Mouse (Mus musculus) liver, embryonic 14.5 days (tissue): ENCODE data around the gene Ren1. TPM values are rescaled to one million over a fixed set of nuclear protein-coding genes. Genes with fewer than 3 reads are reported as not detected.

Source experiments
- ATAC-seq: fragments of 200-750 bp; cut with Nextera tagmentation; 2 replicates; pipeline ENCODE4 v1.8.0; 2017; ENCODE audit warnings: moderate number of reproducible peaks, mild to moderate bottlenecking, moderate library complexity; ENCODE audit not compliant: insufficient read depth
- DNase-seq, 3 experiments: peaks; one replicate each; pipeline ENCODE4 v3.0.0-alpha.2; 2012 to 2013; ENCODE audit warnings: low read depth in 3 of 3, low spot score in 3 of 3
- H3K27ac ChIP-seq: fragments of 300-500 bp; sonication (generic); 2 replicates; pipeline ENCODE4 v1.5.1; 2014; ENCODE audit warnings: moderate library complexity, mild to moderate bottlenecking, control low read depth, inconsistent platforms
- H3K27me3 ChIP-seq: fragments of 300-500 bp; sonication (generic); 2 replicates; pipeline ENCODE4 v1.6.1; 2014; ENCODE audit warnings: mild to moderate bottlenecking, low read length, moderate library complexity; ENCODE audit not compliant: control insufficient read depth, insufficient read depth
- H3K36me3 ChIP-seq: fragments of 300-500 bp; sonication (generic); replicated peaks from 2 replicates; pipeline ENCODE4 v1.6.1; 2014; ENCODE audit warnings: low read depth; ENCODE audit not compliant: control insufficient read depth, insufficient read depth
- H3K4me1 ChIP-seq, 2 experiments: fragments of 200-500 bp in 1 of 2; fragments of 300-500 bp in 1 of 2; sonication (generic) in 1 of 2; replicated peaks; 2 replicates each; pipeline ENCODE4 v1.6.1; 2012 to 2014; ENCODE audit warnings: antibody characterized with exemption in 1 of 2, inconsistent platforms in 1 of 2, low read length in 1 of 2; ENCODE audit not compliant: control insufficient read depth in 2 of 2, insufficient read depth in 2 of 2
- H3K4me2 ChIP-seq: fragments of 300-500 bp; sonication (generic); 2 replicates; pipeline ENCODE4 v1.6.1; 2014; ENCODE audit warnings: low read depth, mild to moderate bottlenecking, control low read depth, moderate library complexity
- H3K4me3 ChIP-seq, 2 experiments: fragments of 200-500 bp in 1 of 2; fragments of 300-500 bp in 1 of 2; sonication (generic) in 1 of 2; 2 replicates each; pipeline ENCODE4 v1.5.1; 2012 to 2014; ENCODE audit warnings: low read depth in 2 of 2, low read length in 2 of 2, mild to moderate bottlenecking in 2 of 2, control low read depth in 1 of 2, inconsistent platforms in 1 of 2, moderate library complexity in 1 of 2; ENCODE audit not compliant: insufficient read depth in 1 of 2
- H3K9ac ChIP-seq: fragments of 300-500 bp; sonication (generic); replicated peaks from 2 replicates; pipeline ENCODE4 v1.6.1; 2014; ENCODE audit warnings: mild to moderate bottlenecking, control low read depth, moderate library complexity
- H3K9me3 ChIP-seq: fragments of 300-500 bp; sonication (generic); 2 replicates; pipeline ENCODE4 v1.6.1; 2016; ENCODE audit warnings: low read length, mixed read lengths; ENCODE audit not compliant: control insufficient read depth
- CTCF ChIP-seq: IDR thresholded peaks from 2 replicates; pipeline ENCODE4 v1.5.1; 2016; ENCODE audit warnings: antibody characterized with exemption, low read depth, control low read depth
- EP300 ChIP-seq: IDR thresholded peaks from 2 replicates; pipeline ENCODE4 v1.6.1; 2016; ENCODE audit warnings: antibody characterized with exemption, low read depth
- WGBS: fragments of 180-500 bp; shearing (Covaris S2); extraction: QIAGEN DNeasy Blood & Tissue Kit; methylation state at CpG from one replicate; pipeline ENCODE4 v1.1.7; 2014; ENCODE audit not compliant: insufficient replicate concordance; 5-methylcytosine and 5-hydroxymethylcytosine counted together
- polyA plus RNA-seq, 2 experiments: library from polyadenylated mRNA; depleted of rRNA in 1 of 2; stranded (reverse) in 1 of 2; unstranded in 1 of 2; fragments of >200 nt; fragmentation: Nextera tagmentation in 1 of 2; extraction: Ambion mirVana in 1 of 2; gene quantifications; 2 replicates each; pipeline versions ENCODE4 v1.2.1 to v1.2.3; 2012 to 2014

The Ren1 gene
- polyA plus RNA-seq, 2 experiments, result 0.50 to 0.57 TPM

GRCm38 (mm10) chr1:133382008-133382407, 31.7 kb downstream of the Ren1 start:
- ATAC-seq, result no peak

GRCm38 (mm10) chr1:133382552-133383155, 32.3 kb downstream of the Ren1 start:
- DNase-seq, result no peak
- Histone ChIP-seq H3K4me3 (no peak overlapping the region), H3K27me3 (no peaks in the 10 kb centered on the region), H3K9ac (no peak overlapping the region), H3K4me1 (peaks cover 0 to 2% of the 10 kb centered on the region in 2 experiments; a peak in 1 of 4 replicates), H3K4me2 (no peak overlapping the region), H3K27ac (no peak overlapping the region), H3K9me3 (no peaks in the 10 kb centered on the region), H3K36me3 (no peaks in the 10 kb centered on the region)
- TF ChIP-seq CTCF (no peak), EP300 (no peak)
- no peak for ATAC-seq
- 58% methylated on average over 12 of the region's 12 CpGs for WGBS

More at GRCm38 (mm10) chr1:133382008-133382407, 31.7 kb downstream of the Ren1 start:
- H3K9ac ChIP-seq, result no peak overlapping the region
- no peaks in the 10 kb centered on the region for H3K4me1 ChIP-seq
- 8% methylated on average over 9 of the region's 9 CpGs for WGBS
- no peak overlapping the region for H3K4me3 ChIP-seq
- H3K27me3 ChIP-seq, result no peaks in the 10 kb centered on the region
- no peaks in the 10 kb centered on the region for H3K9me3 ChIP-seq
- peak in 1 of 3 experiments; percentile 29 for DNase-seq
- H3K27ac ChIP-seq, result no peak overlapping the region
- H3K4me2 ChIP-seq, result no peak overlapping the region
- no peaks in the 10 kb centered on the region for H3K36me3 ChIP-seq
- peak; percentile 99 for TF ChIP-seq CTCF
- no peak for TF ChIP-seq EP300

- H3K9me3 ChIP-seq, result no peaks in the 10 kb centered on the region
- no peak overlapping the region for H3K4me3 ChIP-seq
- no peaks in the 10 kb centered on the region for H3K36me3 ChIP-seq
- no peak for DNase-seq
- H3K9ac ChIP-seq, result no peak overlapping the region
- no peak overlapping the region for H3K27ac ChIP-seq
- TF ChIP-seq CTCF (no peak), EP300 (no peak)
- H3K4me2 ChIP-seq, result no peak overlapping the region
- no peak for ATAC-seq
- peaks cover 0 to 3% of the 10 kb centered on the region in 2 experiments; a peak in 1 of 4 replicates for H3K4me1 ChIP-seq
- no peaks in the 10 kb centered on the region for H3K27me3 ChIP-seq
- WGBS, result 80% methylated on average over 14 of the region's 14 CpGs
Observed at GRCm38 (mm10) chr1:133383157-133383783, 33.0 kb downstream of the Ren1 start.

GRCm38 (mm10) chr1:133385506-133385905, 35.2 kb downstream of the Ren1 start:
- no peak overlapping the region for H3K27ac ChIP-seq
- ATAC-seq, result peak; percentile 29; the same call in 1 of the 2 replicates
- peaks cover 0 to 3% of the 10 kb centered on the region in 2 experiments; a peak in 1 of 4 replicates for H3K4me1 ChIP-seq
- no peak overlapping the region for H3K4me2 ChIP-seq
- no peaks in the 10 kb centered on the region for H3K27me3 ChIP-seq
- H3K9ac ChIP-seq, result no peak overlapping the region
- 25% methylated on average over 9 of the region's 9 CpGs for WGBS
- DNase-seq, result peak in 2 of 3 experiments; percentile 39 to 40
- no peaks in the 10 kb centered on the region for H3K36me3 ChIP-seq
- TF ChIP-seq CTCF, result peak; percentile 92
- TF ChIP-seq EP300, result no peak
- no peaks in the 10 kb centered on the region for H3K9me3 ChIP-seq
- no peak overlapping the region for H3K4me3 ChIP-seq

- Histone ChIP-seq H3K4me3 (no peak overlapping the region), H3K36me3 (no peaks in the 10 kb centered on the region), H3K9me3 (no peaks in the 10 kb centered on the region), H3K27me3 (no peaks in the 10 kb centered on the region), H3K27ac (no peak overlapping the region), H3K9ac (no peak overlapping the region), H3K4me1 (peaks cover 0 to 3% of the 10 kb centered on the region in 2 experiments; a peak in 1 of 4 replicates), H3K4me2 (no peak overlapping the region)
- TF ChIP-seq EP300, result no peak
- DNase-seq, result no peak
- ATAC-seq, result no peak
- 64% methylated on average over 11 of the region's 11 CpGs for WGBS
Observed at GRCm38 (mm10) chr1:133386209-133386608, 35.9 kb downstream of the Ren1 start.
